Mouse (Mus musculus): Measurements from ENCODE around the gene Gart. TPM values are rescaled to one million over a fixed set of nuclear protein-coding genes. Genes with fewer than 3 reads are reported as not detected.

Gene Gart
- polyA plus RNA-seq, 1 experiment from 2014 or later = 64.2 TPM

DNA sequence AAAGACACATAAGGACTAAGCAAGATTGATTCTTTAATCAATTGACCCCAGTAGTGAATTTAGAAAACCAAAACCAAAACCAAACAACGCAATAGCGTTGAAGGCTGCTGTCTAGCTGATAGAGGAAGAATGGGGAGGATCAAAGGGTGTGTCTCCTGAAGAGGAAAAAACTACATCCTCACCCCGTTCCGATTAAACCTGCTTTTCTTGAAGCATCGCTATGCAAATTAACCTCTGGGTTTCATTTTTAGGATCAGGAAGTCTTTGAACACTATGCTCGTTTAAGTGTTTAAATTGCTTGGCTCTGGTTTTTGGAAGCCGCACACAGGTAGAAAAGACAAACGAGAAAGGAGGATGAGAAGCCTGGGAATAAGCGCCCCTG, 50.4 kb downstream of the Gart start:
- H3K27ac ChIP-seq (replicated peaks; ENCODE audit: low read depth, low read length) = no peak overlapping the region
- peak overlapping the region; percentile 82 for H3K4me2 ChIP-seq (ENCODE audit: low read length)
- no peaks in the 10 kb centered on the region for H3K9me3 ChIP-seq (ENCODE audit: control insufficient read depth, low read length)
- no peaks in the 10 kb centered on the region for H3K36me3 ChIP-seq (ENCODE audit: control insufficient read depth, insufficient read depth, low read length)
- H3K4me1 ChIP-seq (ENCODE audit: control insufficient read depth, insufficient read depth, low read length) = peaks cover 9% of the 10 kb centered on the region; the same call in 1 of the 2 replicates
- peak overlapping the region; percentile 79 for H3K4me3 ChIP-seq (replicated peaks; ENCODE audit: low read depth, low read length)
- ATAC-seq (ENCODE audit: low FRiP score, low TSS enrichment) (no peak), DNase-seq (no peak)
- WGBS = 17% methylated on average over 9 of the region's 9 CpGs
- H3K9ac ChIP-seq (replicated peaks; ENCODE audit: low read length) = peak overlapping the region; percentile 84; the same call in 1 of the 2 replicates
- H3K27me3 ChIP-seq (ENCODE audit: control insufficient read depth, insufficient read depth, low read length) = peaks cover 3% of the 10 kb centered on the region; the same call in 1 of the 2 replicates

DNA sequence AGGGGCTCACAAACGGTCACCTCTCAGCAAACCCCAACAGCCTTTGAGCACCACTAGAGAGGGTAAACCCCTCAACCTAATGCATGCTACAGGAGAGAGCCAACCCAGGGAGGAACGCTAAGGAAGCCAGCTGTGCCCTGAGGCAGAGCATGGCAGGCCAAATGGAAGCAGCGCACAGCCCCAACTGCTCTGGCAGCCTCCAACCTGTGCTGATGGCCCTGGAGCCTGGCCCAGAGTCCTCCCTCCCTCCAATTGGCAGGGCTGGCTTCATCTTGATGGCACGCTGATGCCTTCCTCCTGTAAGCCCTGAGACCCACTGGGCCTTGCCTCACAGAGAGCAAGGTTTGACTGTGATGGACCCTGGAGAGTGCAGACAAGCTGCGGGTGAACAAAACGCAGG, 51.7 kb downstream of the Gart start:
- Histone ChIP-seq H3K9me3 (ENCODE audit: control insufficient read depth, low read length) (no peaks in the 10 kb centered on the region), H3K4me1 (ENCODE audit: control insufficient read depth, insufficient read depth, low read length) (peaks cover 9% of the 10 kb centered on the region; the same call in 1 of the 2 replicates), H3K9ac (replicated peaks; ENCODE audit: low read length) (no peak overlapping the region), H3K36me3 (ENCODE audit: control insufficient read depth, insufficient read depth, low read length) (no peaks in the 10 kb centered on the region), H3K27me3 (ENCODE audit: control insufficient read depth, insufficient read depth, low read length) (peaks cover 3% of the 10 kb centered on the region; the same call in 1 of the 2 replicates), H3K27ac (replicated peaks; ENCODE audit: low read depth, low read length) (no peak overlapping the region), H3K4me2 (ENCODE audit: low read length) (no peak overlapping the region), H3K4me3 (replicated peaks; ENCODE audit: low read depth, low read length) (no peak overlapping the region)
- DNase-seq = peak; percentile 17
- 80% methylated on average over 6 of the region's 6 CpGs for WGBS
- no peak for ATAC-seq (ENCODE audit: low FRiP score, low TSS enrichment)

DNA sequence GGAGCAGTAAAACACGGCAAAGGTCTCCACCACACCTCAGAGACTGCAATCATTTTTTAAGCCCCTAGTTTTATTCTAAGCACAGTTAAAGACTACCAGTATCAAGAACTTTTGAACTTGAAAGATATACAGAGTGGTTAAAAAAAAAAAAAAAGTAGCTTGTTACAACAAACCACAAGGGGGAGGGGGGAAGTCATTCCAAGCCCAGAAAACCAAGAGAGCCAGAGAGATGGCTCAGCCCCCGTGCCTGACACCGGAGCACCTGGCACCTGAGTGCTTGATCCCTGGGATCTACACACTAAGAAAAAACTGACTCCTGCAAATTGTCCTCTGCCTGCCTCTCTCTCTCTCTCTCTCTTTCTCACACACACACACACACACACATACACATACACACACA, 53.5 kb downstream of the Gart start:
- Histone ChIP-seq H3K27ac (replicated peaks; ENCODE audit: low read depth, low read length) (no peak overlapping the region), H3K36me3 (ENCODE audit: control insufficient read depth, insufficient read depth, low read length) (no peaks in the 10 kb centered on the region), H3K27me3 (ENCODE audit: control insufficient read depth, insufficient read depth, low read length) (no peaks in the 10 kb centered on the region), H3K4me1 (ENCODE audit: control insufficient read depth, insufficient read depth, low read length) (peaks cover 9% of the 10 kb centered on the region; the same call in 1 of the 2 replicates), H3K9me3 (ENCODE audit: control insufficient read depth, low read length) (no peaks in the 10 kb centered on the region), H3K4me3 (replicated peaks; ENCODE audit: low read depth, low read length) (no peak overlapping the region), H3K4me2 (ENCODE audit: low read length) (no peak overlapping the region), H3K9ac (replicated peaks; ENCODE audit: low read length) (no peak overlapping the region)
- no peak for DNase-seq
- 89% methylated on average over 3 of the region's 3 CpGs for WGBS
- no peak for ATAC-seq (ENCODE audit: low FRiP score, low TSS enrichment)

DNA sequence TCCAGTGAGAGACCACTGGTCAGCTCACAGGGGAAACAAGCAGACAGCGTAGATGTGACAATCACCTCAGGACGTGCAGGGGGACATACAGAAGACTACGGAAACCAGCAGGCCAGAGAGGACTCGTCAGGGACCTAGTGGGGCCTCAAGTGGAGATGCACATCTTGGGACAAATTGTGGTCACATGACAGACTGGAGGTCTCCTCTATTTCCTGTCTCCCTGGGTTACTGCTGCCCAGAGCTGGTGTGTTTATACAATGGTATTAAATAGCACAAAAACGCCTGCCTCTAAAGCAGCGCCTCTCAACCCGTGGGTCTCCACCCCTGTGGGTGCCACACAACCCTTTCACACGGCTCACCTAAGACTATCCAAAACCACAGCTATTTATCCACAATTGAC, 54.6 kb downstream of the Gart start:
- Histone ChIP-seq H3K4me2 (ENCODE audit: low read length) (no peak overlapping the region), H3K36me3 (ENCODE audit: control insufficient read depth, insufficient read depth, low read length) (no peaks in the 10 kb centered on the region), H3K4me1 (ENCODE audit: control insufficient read depth, insufficient read depth, low read length) (peaks cover 6% of the 10 kb centered on the region; the same call in 1 of the 2 replicates), H3K9ac (replicated peaks; ENCODE audit: low read length) (no peak overlapping the region), H3K9me3 (ENCODE audit: control insufficient read depth, low read length) (no peaks in the 10 kb centered on the region), H3K27ac (replicated peaks; ENCODE audit: low read depth, low read length) (no peak overlapping the region), H3K27me3 (ENCODE audit: control insufficient read depth, insufficient read depth, low read length) (no peaks in the 10 kb centered on the region), H3K4me3 (replicated peaks; ENCODE audit: low read depth, low read length) (no peak overlapping the region)
- ATAC-seq (ENCODE audit: low FRiP score, low TSS enrichment) = no peak
- no peak for DNase-seq
- 82% methylated on average over 8 of the region's 8 CpGs for WGBS

DNA sequence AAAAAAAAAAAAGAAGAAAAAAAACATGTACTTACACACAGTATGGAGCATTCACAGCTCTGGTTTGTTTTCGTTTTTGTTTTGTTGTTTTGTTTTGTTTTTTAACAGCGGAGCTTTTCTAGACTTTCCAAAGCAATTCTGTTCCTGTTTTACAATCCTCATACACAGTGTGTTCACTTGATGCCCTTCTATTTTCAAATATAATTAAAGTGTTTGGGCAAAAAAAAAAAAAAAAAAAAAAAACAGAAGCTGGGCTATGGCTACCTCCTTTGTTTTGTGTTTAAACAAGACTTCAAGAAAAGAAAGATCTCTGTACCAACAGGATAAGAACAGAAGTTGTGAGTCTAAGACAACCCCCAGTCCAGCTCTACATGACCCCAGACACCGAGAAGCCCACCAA, 58.0 kb downstream of the Gart start:
- H3K27me3 ChIP-seq (ENCODE audit: control insufficient read depth, insufficient read depth, low read length) = no peaks in the 10 kb centered on the region
- no peak overlapping the region for H3K27ac ChIP-seq (replicated peaks; ENCODE audit: low read depth, low read length)
- 92% methylated on average over 3 of the region's 3 CpGs for WGBS
- H3K9ac ChIP-seq (replicated peaks; ENCODE audit: low read length) = no peak overlapping the region
- H3K9me3 ChIP-seq (ENCODE audit: control insufficient read depth, low read length) = no peaks in the 10 kb centered on the region
- H3K4me1 ChIP-seq (ENCODE audit: control insufficient read depth, insufficient read depth, low read length) = no peaks in the 10 kb centered on the region
- no peak overlapping the region for H3K4me3 ChIP-seq (replicated peaks; ENCODE audit: low read depth, low read length)
- peaks cover 11% of the 10 kb centered on the region for H3K36me3 ChIP-seq (ENCODE audit: control insufficient read depth, insufficient read depth, low read length)
- no peak overlapping the region for H3K4me2 ChIP-seq (ENCODE audit: low read length)
- DNase-seq (no peak), ATAC-seq (ENCODE audit: low FRiP score, low TSS enrichment) (no peak)

DNA sequence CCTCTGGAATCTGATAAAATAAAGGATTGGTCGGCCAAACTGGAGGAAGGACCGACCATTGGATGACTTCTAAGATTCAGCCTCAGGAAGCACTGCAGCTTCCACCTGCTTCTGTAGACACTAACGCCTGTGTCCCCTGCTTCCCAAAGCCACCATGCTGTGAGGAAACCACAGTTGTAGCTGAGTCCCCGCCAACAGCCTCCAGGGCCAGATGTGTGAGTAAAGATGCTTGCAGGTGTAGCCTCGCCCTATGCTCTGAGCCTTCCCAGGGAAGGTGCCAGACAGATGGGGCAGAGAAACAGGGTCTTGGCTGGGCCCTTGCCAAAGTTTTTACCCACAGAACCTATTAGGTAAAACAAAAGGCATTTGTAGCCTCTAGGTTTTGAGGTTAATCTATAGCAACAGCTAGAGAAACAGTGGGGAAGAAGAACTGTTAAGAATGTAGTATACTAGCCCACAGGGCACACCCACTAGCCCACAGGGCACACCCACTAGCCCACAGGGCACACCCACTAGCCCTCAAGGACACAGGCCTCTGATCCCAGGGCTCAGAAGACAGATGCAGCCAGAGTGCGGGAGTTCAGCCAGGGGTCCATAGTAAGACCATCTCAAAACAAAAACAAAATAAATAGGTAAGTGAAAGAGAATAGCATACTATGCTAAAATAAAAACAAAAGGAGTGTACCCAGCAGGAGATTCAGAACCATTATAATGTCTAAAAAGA, 58.9 kb downstream of the Gart start:
- Histone ChIP-seq H3K4me1 (ENCODE audit: control insufficient read depth, insufficient read depth, low read length) (no peaks in the 10 kb centered on the region), H3K27ac (replicated peaks; ENCODE audit: low read depth, low read length) (no peak overlapping the region), H3K36me3 (ENCODE audit: control insufficient read depth, insufficient read depth, low read length) (peaks cover 11% of the 10 kb centered on the region), H3K9me3 (ENCODE audit: control insufficient read depth, low read length) (no peaks in the 10 kb centered on the region), H3K4me3 (replicated peaks; ENCODE audit: low read depth, low read length) (no peak overlapping the region), H3K27me3 (ENCODE audit: control insufficient read depth, insufficient read depth, low read length) (no peaks in the 10 kb centered on the region), H3K4me2 (ENCODE audit: low read length) (no peak overlapping the region), H3K9ac (replicated peaks; ENCODE audit: low read length) (no peak overlapping the region)
- ATAC-seq (ENCODE audit: low FRiP score, low TSS enrichment) (no peak), DNase-seq (no peak)
- 62% methylated on average over 6 of the region's 6 CpGs for WGBS

DNA sequence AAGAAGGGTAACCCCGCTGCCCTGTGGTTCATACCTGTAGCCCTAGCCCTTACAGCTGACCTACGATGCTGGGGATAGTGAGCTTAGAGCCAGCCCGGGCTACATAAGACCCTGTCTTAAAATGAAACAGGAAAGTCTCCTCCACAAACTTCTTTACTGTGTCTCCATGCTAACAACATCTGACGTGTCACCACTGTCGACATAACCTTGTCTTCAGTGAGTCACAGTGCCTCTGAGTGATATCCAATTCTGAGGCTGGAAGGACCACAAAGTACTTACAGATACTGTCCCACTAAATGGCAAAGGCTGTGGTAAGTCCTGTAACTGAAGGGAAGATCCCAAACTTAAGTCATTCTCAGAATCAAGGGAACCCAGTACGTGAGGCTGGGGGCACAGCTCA, 60.5 kb downstream of the Gart start:
- no peaks in the 10 kb centered on the region for H3K4me1 ChIP-seq (ENCODE audit: control insufficient read depth, insufficient read depth, low read length)
- ATAC-seq (ENCODE audit: low FRiP score, low TSS enrichment) = no peak
- 93% methylated on average over 6 of the region's 6 CpGs for WGBS

DNA sequence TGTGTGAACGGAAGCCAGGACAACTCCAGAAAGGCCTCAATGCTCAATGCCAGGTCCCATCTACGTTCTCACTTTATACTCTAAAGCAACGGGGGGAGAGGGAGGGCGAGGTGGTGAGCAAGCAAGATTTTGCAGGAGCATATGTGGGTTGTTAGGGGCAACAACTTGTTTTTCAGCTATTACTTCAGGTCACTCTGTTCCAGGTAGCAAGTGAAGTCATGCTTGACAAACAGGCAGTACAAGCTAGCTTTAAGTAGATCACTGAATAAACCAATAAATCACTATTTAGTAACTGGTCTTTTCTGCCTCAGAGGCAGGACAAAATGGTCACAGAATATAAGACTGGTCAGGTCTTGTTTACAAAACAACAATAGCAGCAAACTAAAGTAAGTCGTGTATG, 61.1 kb downstream of the Gart start:
- no peak overlapping the region for H3K9ac ChIP-seq (replicated peaks; ENCODE audit: low read length)
- no peaks in the 10 kb centered on the region for H3K4me1 ChIP-seq (ENCODE audit: control insufficient read depth, insufficient read depth, low read length)
- H3K9me3 ChIP-seq (ENCODE audit: control insufficient read depth, low read length) = no peaks in the 10 kb centered on the region
- no peaks in the 10 kb centered on the region for H3K27me3 ChIP-seq (ENCODE audit: control insufficient read depth, insufficient read depth, low read length)
- whole genome bisulfite sequencing = 92% methylated on average over 5 of the region's 5 CpGs
- no peak overlapping the region for H3K4me2 ChIP-seq (ENCODE audit: low read length)
- H3K36me3 ChIP-seq (ENCODE audit: control insufficient read depth, insufficient read depth, low read length) = peaks cover 21% of the 10 kb centered on the region
- no peak overlapping the region for H3K4me3 ChIP-seq (replicated peaks; ENCODE audit: low read depth, low read length)
- DNase-seq = no peak
- no peak overlapping the region for H3K27ac ChIP-seq (replicated peaks; ENCODE audit: low read depth, low read length)
- no peak for ATAC-seq (ENCODE audit: low FRiP score, low TSS enrichment)

More for the DNA sequence above, 60.5 kb downstream of the Gart start:
- H3K4me3 ChIP-seq (replicated peaks; ENCODE audit: low read depth, low read length) = no peak overlapping the region
- no peaks in the 10 kb centered on the region for H3K27me3 ChIP-seq (ENCODE audit: control insufficient read depth, insufficient read depth, low read length)
- no peaks in the 10 kb centered on the region for H3K9me3 ChIP-seq (ENCODE audit: control insufficient read depth, low read length)
- peaks cover 15% of the 10 kb centered on the region for H3K36me3 ChIP-seq (ENCODE audit: control insufficient read depth, insufficient read depth, low read length)
- no peak overlapping the region for H3K27ac ChIP-seq (replicated peaks; ENCODE audit: low read depth, low read length)
- H3K4me2 ChIP-seq (ENCODE audit: low read length) = no peak overlapping the region
- DNase-seq = no peak
- no peak overlapping the region for H3K9ac ChIP-seq (replicated peaks; ENCODE audit: low read length)

DNA sequence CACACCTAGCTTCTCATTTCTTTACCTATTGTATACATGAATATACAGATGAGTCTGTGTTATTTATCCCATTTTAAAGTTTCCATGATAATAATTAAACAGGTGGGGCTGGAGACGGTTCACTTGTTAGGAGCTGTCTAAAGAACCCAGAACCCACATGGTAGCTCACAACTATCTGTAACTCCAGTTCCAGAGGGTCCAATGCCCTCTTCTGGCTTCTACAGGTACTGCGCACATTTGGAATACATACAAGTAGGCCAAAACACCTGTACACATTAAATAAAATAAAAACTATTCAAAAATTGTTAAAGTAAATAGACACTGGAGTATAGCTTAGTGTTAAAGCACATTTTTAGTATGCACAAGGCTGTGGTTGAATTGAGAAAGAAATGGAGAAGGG, 64.4 kb downstream of the Gart start:
- DNase-seq (peak; percentile 63), ATAC-seq (ENCODE audit: low FRiP score, low TSS enrichment) (no peak)
- WGBS = 83% methylated on average over 2 of the region's 2 CpGs
- Histone ChIP-seq H3K9ac (replicated peaks; ENCODE audit: low read length) (no peak overlapping the region), H3K27me3 (ENCODE audit: control insufficient read depth, insufficient read depth, low read length) (no peaks in the 10 kb centered on the region), H3K4me1 (ENCODE audit: control insufficient read depth, insufficient read depth, low read length) (no peaks in the 10 kb centered on the region), H3K9me3 (ENCODE audit: control insufficient read depth, low read length) (no peaks in the 10 kb centered on the region), H3K4me2 (ENCODE audit: low read length) (no peak overlapping the region), H3K36me3 (ENCODE audit: control insufficient read depth, insufficient read depth, low read length) (peaks cover 34% of the 10 kb centered on the region), H3K27ac (replicated peaks; ENCODE audit: low read depth, low read length) (no peak overlapping the region), H3K4me3 (replicated peaks; ENCODE audit: low read depth, low read length) (no peak overlapping the region)
